Mouse (Mus musculus) hindbrain, embryonic 15.5 days (tissue): ENCODE measurements around the gene Cactin. TPM values are rescaled to one million over a fixed set of nuclear protein-coding genes. Genes with fewer than 3 reads are reported as not detected.

Experiments
- ATAC-seq: fragments of 200-750 bp; cut with Nextera tagmentation; 2 replicates; pipeline ENCODE4 v1.8.0; 2017; ENCODE audit warnings: low read depth, moderate number of reproducible peaks, moderate TSS enrichment; ENCODE audit not compliant: low FRiP score
- H3K27ac ChIP-seq: fragments of 300-500 bp; sonication (generic); replicated peaks from 2 replicates; pipeline ENCODE4 v1.5.1; 2015; ENCODE audit warnings: mild to moderate bottlenecking, inconsistent platforms
- H3K27me3 ChIP-seq: fragments of 300-500 bp; sonication (generic); 2 replicates; pipeline ENCODE4 v1.6.1; 2015; ENCODE audit warnings: control low read depth, inconsistent platforms
- H3K36me3 ChIP-seq: fragments of 300-500 bp; sonication (generic); 2 replicates; pipeline ENCODE4 v1.6.1; 2015; ENCODE audit warnings: control low read depth, inconsistent platforms
- H3K4me1 ChIP-seq: fragments of 300-500 bp; sonication (generic); replicated peaks from 2 replicates; pipeline ENCODE4 v1.6.1; 2015; ENCODE audit warnings: control low read depth, inconsistent platforms
- H3K4me2 ChIP-seq: fragments of 300-500 bp; sonication (generic); 2 replicates; pipeline ENCODE4 v1.6.1; 2015; ENCODE audit warnings: moderate library complexity, mild to moderate bottlenecking, inconsistent platforms
- H3K4me3 ChIP-seq: fragments of 300-500 bp; sonication (generic); 2 replicates; pipeline ENCODE4 v1.5.1; 2015; ENCODE audit warnings: mild to moderate bottlenecking, inconsistent platforms
- H3K9ac ChIP-seq: fragments of 300-500 bp; sonication (generic); 2 replicates; pipeline ENCODE4 v1.6.1; 2015; ENCODE audit warnings: inconsistent platforms
- H3K9me3 ChIP-seq: fragments of 300-500 bp; sonication (generic); 2 replicates; pipeline ENCODE4 v1.6.1; 2016; ENCODE audit warnings: control low read depth, inconsistent platforms
- WGBS: fragments of 180-500 bp; shearing (Covaris S2); methylation state at CpG from one replicate; pipeline ENCODE4 v1.1.7; 2015; 5-methylcytosine and 5-hydroxymethylcytosine counted together
- polyA plus RNA-seq: library from polyadenylated mRNA; unstranded; fragments of >200 nt; fragmentation: Nextera tagmentation; extraction: Ambion mirVana; gene quantifications from 2 replicates; pipeline ENCODE4 v1.2.1, GENCODE M21; 2015

The Cactin gene
- polyA plus RNA-seq, 1 experiment from 2014 or later = 35.1 TPM

- H3K4me2 ChIP-seq = no peak overlapping the region
- H3K9ac ChIP-seq = no peak overlapping the region
- no peak for ATAC-seq
- H3K9me3 ChIP-seq = no peaks in the 10 kb centered on the region
- H3K4me3 ChIP-seq = no peak overlapping the region
- WGBS = 86% methylated on average over 14 of the region's 14 CpGs
- no peak overlapping the region for H3K27ac ChIP-seq
- no peaks in the 10 kb centered on the region for H3K36me3 ChIP-seq
- H3K4me1 ChIP-seq = peaks cover 46% of the 10 kb centered on the region
- no peaks in the 10 kb centered on the region for H3K27me3 ChIP-seq
Observed at GRCm38 (mm10) chr10:81299585-81300351, 21.1 kb upstream of the Cactin start.

GRCm38 (mm10) chr10:81300352-81300907 is 20.5 kb upstream of the Cactin start:
- Histone ChIP-seq H3K4me3 (no peak overlapping the region), H3K27me3 (no peaks in the 10 kb centered on the region), H3K27ac (no peak overlapping the region), H3K4me1 (peaks cover 39% of the 10 kb centered on the region), H3K9me3 (no peaks in the 10 kb centered on the region), H3K9ac (no peak overlapping the region), H3K4me2 (no peak overlapping the region), H3K36me3 (no peaks in the 10 kb centered on the region)
- 80% methylated on average over 9 of the region's 9 CpGs for WGBS
- no peak for ATAC-seq

GRCm38 (mm10) chr10:81301321-81301720 is 19.6 kb upstream of the Cactin start:
- no peak for ATAC-seq
- Histone ChIP-seq H3K9me3 (no peaks in the 10 kb centered on the region), H3K4me3 (no peak overlapping the region), H3K27me3 (no peaks in the 10 kb centered on the region), H3K4me2 (no peak overlapping the region), H3K4me1 (peaks cover 32% of the 10 kb centered on the region), H3K27ac (no peak overlapping the region), H3K9ac (no peak overlapping the region), H3K36me3 (peaks cover 1% of the 10 kb centered on the region; the same call in 1 of the 2 replicates)
- WGBS = 81% methylated on average over 9 of the region's 9 CpGs

GRCm38 (mm10) chr10:81302288-81302687 is 18.6 kb upstream of the Cactin start:
- Histone ChIP-seq H3K9ac (no peak overlapping the region), H3K4me1 (peaks cover 31% of the 10 kb centered on the region), H3K27ac (no peak overlapping the region), H3K4me3 (no peak overlapping the region), H3K36me3 (peaks cover 11% of the 10 kb centered on the region), H3K4me2 (0 out of 2 replicates have a peak overlapping the region, but pooled peaks have one; percentile 3), H3K27me3 (no peaks in the 10 kb centered on the region), H3K9me3 (no peaks in the 10 kb centered on the region)
- ATAC-seq = no peak
- 50% methylated on average over 4 of the region's 4 CpGs for WGBS

- Histone ChIP-seq H3K4me2 (0 out of 2 replicates have a peak overlapping the region, but pooled peaks have one; percentile 3), H3K4me3 (no peak overlapping the region), H3K27me3 (no peaks in the 10 kb centered on the region), H3K9ac (no peak overlapping the region), H3K9me3 (no peaks in the 10 kb centered on the region), H3K27ac (no peak overlapping the region), H3K36me3 (peaks cover 16% of the 10 kb centered on the region), H3K4me1 (peaks cover 25% of the 10 kb centered on the region)
- ATAC-seq = no peak
- 74% methylated on average over 14 of the region's 14 CpGs for WGBS
Observed at GRCm38 (mm10) chr10:81302781-81303218, 18.1 kb upstream of the Cactin start.

GRCm38 (mm10) chr10:81303258-81303657 is 17.6 kb upstream of the Cactin start:
- H3K4me1 ChIP-seq = peaks cover 25% of the 10 kb centered on the region
- H3K36me3 ChIP-seq = peaks cover 21% of the 10 kb centered on the region
- 80% methylated on average over 10 of the region's 10 CpGs for WGBS
- H3K27me3 ChIP-seq = no peaks in the 10 kb centered on the region
- H3K9me3 ChIP-seq = no peaks in the 10 kb centered on the region
- ATAC-seq = no peak
- no peak overlapping the region for H3K4me3 ChIP-seq
- H3K9ac ChIP-seq = no peak overlapping the region
- no peak overlapping the region for H3K4me2 ChIP-seq
- H3K27ac ChIP-seq = no peak overlapping the region

- 78% methylated on average over 7 of the region's 7 CpGs for WGBS
- H3K9me3 ChIP-seq = no peaks in the 10 kb centered on the region
- peaks cover 25% of the 10 kb centered on the region for H3K4me1 ChIP-seq
- H3K27ac ChIP-seq = no peak overlapping the region
- H3K9ac ChIP-seq = no peak overlapping the region
- H3K36me3 ChIP-seq = peaks cover 26% of the 10 kb centered on the region
- H3K4me2 ChIP-seq = no peak overlapping the region
- H3K4me3 ChIP-seq = no peak overlapping the region
- ATAC-seq = no peak
- no peaks in the 10 kb centered on the region for H3K27me3 ChIP-seq
Observed at GRCm38 (mm10) chr10:81303761-81304160, 17.1 kb upstream of the Cactin start.

GRCm38 (mm10) chr10:81304597-81305238 is 16.2 kb upstream of the Cactin start:
- Histone ChIP-seq H3K4me1 (peaks cover 21% of the 10 kb centered on the region; the same call in 1 of the 2 replicates), H3K4me3 (no peak overlapping the region), H3K27me3 (no peaks in the 10 kb centered on the region), H3K9me3 (no peaks in the 10 kb centered on the region), H3K9ac (no peak overlapping the region), H3K4me2 (no peak overlapping the region), H3K36me3 (peaks cover 34% of the 10 kb centered on the region), H3K27ac (no peak overlapping the region)
- ATAC-seq = no peak
- 30% methylated on average over 9 of the region's 9 CpGs for WGBS

GRCm38 (mm10) chr10:81305663-81306062 is 15.2 kb upstream of the Cactin start:
- no peaks in the 10 kb centered on the region for H3K27me3 ChIP-seq
- H3K4me2 ChIP-seq = no peak overlapping the region
- H3K4me3 ChIP-seq = no peak overlapping the region
- H3K9me3 ChIP-seq = no peaks in the 10 kb centered on the region
- H3K9ac ChIP-seq = no peak overlapping the region
- H3K27ac ChIP-seq = no peak overlapping the region
- peaks cover 21% of the 10 kb centered on the region; the same call in 1 of the 2 replicates for H3K4me1 ChIP-seq
- no peak for ATAC-seq
- H3K36me3 ChIP-seq = peaks cover 44% of the 10 kb centered on the region
- 94% methylated on average over 14 of the region's 14 CpGs for WGBS

- Histone ChIP-seq H3K36me3 (peaks cover 49% of the 10 kb centered on the region), H3K4me2 (no peak overlapping the region), H3K9me3 (no peaks in the 10 kb centered on the region), H3K4me1 (0 out of 2 replicates have a peak, but pooled peaks cover 20% of the 10 kb centered on the region), H3K27me3 (no peaks in the 10 kb centered on the region), H3K27ac (no peak overlapping the region), H3K9ac (no peak overlapping the region), H3K4me3 (no peak overlapping the region)
- no peak for ATAC-seq
- 94% methylated on average over 12 of the region's 12 CpGs for WGBS
Observed at GRCm38 (mm10) chr10:81306173-81306668, 14.7 kb upstream of the Cactin start.

GRCm38 (mm10) chr10:81306837-81307682 is 13.8 kb upstream of the Cactin start:
- no peak for ATAC-seq
- 0 out of 2 replicates have a peak, but pooled peaks cover 16% of the 10 kb centered on the region for H3K4me1 ChIP-seq
- H3K9ac ChIP-seq = no peak overlapping the region
- no peak overlapping the region for H3K4me2 ChIP-seq
- H3K4me3 ChIP-seq = no peak overlapping the region
- H3K36me3 ChIP-seq = peaks cover 57% of the 10 kb centered on the region
- no peak overlapping the region for H3K27ac ChIP-seq
- WGBS = 94% methylated on average over 21 of the region's 21 CpGs
- H3K27me3 ChIP-seq = no peaks in the 10 kb centered on the region
- H3K9me3 ChIP-seq = no peaks in the 10 kb centered on the region
